Mouse (Mus musculus) heart, postnatal 14 days (tissue): ENCODE results near the gene Tceal8. TPM values are rescaled to one million over a fixed set of nuclear protein-coding genes. Genes with fewer than 3 reads are reported as not detected.
A peak's percentile ranks its signal among the peaks of the same experiment; 100 is the strongest.
"Not testable (repeated sequence)": the region's sequence is repeated elsewhere in the genome, so short reads cannot be mapped to it uniquely, and the experiment has no call there.

Experiments used
- DNase-seq, 2 experiments: peaks; one replicate each; pipeline ENCODE4 v3.0.0; 2021 to 2022
- intact Hi-C: fragments of 180-260 bp; cut with DNase I; formaldehyde crosslinking; loops from one replicate; pipeline ENCODE4 v1.15.1; 2025
- long read RNA-seq, 2 experiments: library from polyadenylated mRNA; stranded (forward); transcript quantifications; one replicate each; pipeline ENCODE4 v2.0.0; 2021
- total RNA-seq, 2 experiments: library from RNA; stranded (reverse); gene quantifications; 2 replicates each; pipeline ENCODE4 v1.2.3; 2021

Gene Tceal8
- 10 to 100 TPM; 27.2 to 34.4 TPM for total RNA-seq
- long read RNA-seq, experiment 1, transcript Tceal8-201 (3 exons, 1,250 nt): major isoform, 66 of 67 reads
- long read RNA-seq, experiment 1, partial matches to known transcripts: 1 of 67 reads
- long read RNA-seq, experiment 1, other reads (novel, unspliced or antisense): 0 of 67 reads
- long read RNA-seq, experiment 2, transcript Tceal8-201 (3 exons, 1,250 nt): major isoform, 49 of 49 reads
- long read RNA-seq, experiment 2, partial matches to known transcripts: 0 of 49 reads
- long read RNA-seq, experiment 2, other reads (novel, unspliced or antisense): 0 of 49 reads

DNA sequence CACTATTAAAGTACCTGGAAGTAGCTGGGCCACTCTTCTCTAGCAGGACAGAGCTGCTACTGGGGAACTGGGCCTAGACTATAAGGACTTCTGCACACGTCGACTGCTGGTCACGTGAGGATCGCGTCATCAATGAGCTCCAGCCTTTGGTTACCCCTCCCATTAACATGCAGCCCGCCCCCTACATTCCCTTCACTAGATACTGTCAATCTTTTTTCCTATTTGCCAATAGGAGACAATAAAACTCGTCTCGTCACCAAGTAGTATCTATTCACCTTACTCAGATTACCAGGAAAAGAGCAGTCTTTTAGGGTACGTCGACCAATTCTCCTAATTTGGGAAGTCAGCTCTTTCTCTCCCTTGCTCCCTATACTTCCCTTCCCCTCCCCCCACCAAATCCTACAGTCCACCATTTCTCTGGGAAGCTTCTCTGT, at the start of gene Tceal8:
Gene Tceal8, minus strand, starts transcription at position 225 of the 434 bp plus-strand sequence.
- DNase-seq: peak; percentile 72 to 78
- intact Hi-C loops: no loop called here

DNA sequence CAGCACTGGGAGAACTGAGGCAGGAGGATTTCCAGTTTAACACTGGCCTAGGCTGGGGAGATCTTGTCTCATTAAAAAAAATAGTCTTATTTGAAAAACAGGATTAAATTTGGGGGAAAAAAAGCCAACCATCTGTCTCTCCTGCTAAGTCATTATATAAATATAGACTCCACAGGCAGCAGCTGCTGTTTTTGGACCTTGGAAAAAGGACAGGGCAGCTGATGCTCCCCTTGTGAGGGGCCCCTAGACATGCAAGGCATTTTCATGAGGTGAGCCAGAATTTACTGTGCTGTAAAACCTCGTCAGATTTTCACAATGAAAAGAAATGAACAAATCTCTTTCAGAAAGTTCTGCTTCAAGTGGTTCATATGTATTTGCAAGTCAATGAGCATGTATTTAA, 44.2 kb upstream of the Tceal8 start:
- no peak for DNase-seq
- intact Hi-C loops: no loop called here

- intact Hi-C loops, DNase-seq: not testable (repeated sequence)
Measured at GRCm38 (mm10) chrX:136214729-136215677, 42.9 kb upstream of the Tceal8 start, which contains the start of the genes Tceal7 and Bex1. Gene Tceal7, plus strand, starts transcription at chrX:136214779. Gene Bex1, minus strand, starts transcription at chrX:136215513.

- intact Hi-C loops: no loop called here
- DNase-seq: no peak
Measured at GRCm38 (mm10) chrX:136213396-136213795, 41.3 kb upstream of the Tceal8 start.

- no peak for DNase-seq
- intact Hi-C loops: no loop called here
Measured at GRCm38 (mm10) chrX:136204406-136204805, 32.3 kb upstream of the Tceal8 start.

DNA sequence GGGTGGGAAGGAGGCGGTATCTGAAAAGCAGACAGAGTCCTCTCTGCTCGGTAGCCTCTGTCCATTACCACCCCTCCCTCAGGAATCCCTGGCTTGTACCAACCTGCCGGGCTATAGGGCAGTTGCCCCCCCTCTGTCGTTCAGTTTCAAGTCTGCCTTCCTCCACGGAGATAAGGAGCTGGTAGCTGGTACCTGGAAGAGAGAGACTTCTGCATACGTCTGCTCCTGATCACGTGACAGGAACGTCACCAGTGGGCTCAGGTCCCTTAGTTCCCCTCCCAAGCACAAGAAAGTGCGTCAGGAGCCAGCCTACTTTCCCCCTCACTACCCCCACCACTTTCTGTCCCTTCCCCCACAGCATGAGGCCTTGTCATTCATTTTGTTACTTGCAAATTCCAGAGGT, 31.5 kb upstream of the Tceal8 start, which contains the start of gene Tceal5:
Gene Tceal5, minus strand, starts transcription at position 213 of the 403 bp plus-strand sequence.
- peak in 1 of 2 experiments; percentile 15 for DNase-seq
- intact Hi-C loops: no loop called here

GRCm38 (mm10) chrX:136203257-136203656, 31.1 kb upstream of the Tceal8 start:
- intact Hi-C loops: no loop called here
- no peak for DNase-seq

GRCm38 (mm10) chrX:136196873-136197272, 24.7 kb upstream of the Tceal8 start:
- intact Hi-C loops: loop anchor here (5.0 kb wide), 1 partner anchor 105 kb away; no protein-coding TSS in a partner anchor
- DNase-seq: peak in 1 of 2 experiments; percentile 36

DNA sequence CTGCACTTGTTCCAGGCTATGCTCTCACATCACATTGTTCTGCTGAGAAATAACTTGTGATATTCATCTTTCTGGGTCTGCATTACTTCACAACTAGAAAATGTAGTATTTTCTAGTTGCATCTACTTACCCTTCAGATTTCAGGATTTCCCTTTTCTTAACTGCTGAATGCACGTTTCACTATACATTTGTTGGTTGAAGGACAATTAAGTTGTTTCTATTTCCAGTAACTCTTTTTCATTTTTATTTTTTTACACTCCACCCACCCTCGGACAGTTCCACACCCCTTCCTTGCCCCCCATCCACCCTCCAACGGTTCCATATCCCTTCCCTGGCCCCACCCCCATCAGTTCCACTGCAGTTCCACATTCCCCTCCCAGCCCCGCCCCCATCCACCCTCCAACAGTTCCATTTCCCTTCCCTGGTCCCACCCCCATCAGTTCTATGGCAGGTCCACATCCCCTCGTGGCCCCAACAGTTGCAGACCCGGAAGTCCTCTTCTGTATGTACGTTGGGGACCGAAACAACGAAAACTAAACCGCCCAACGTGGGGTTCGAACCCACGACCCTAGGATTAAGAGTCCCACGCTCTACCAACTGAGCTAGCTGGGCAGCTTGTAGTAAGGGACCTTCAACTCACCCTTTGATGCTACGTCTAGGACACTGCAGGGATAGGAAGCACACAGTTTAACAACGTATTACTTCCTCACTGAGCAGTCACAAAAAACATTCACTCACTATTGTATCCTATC, 23.2 kb upstream of the Tceal8 start:
- DNase-seq: no peak
- intact Hi-C loops: loop anchor here (5.0 kb wide), 1 partner anchor 107 kb away; no protein-coding TSS in a partner anchor

- no peak for DNase-seq
- intact Hi-C loops: no loop called here
Measured at GRCm38 (mm10) chrX:136183107-136183506, 11.0 kb upstream of the Tceal8 start.

DNA sequence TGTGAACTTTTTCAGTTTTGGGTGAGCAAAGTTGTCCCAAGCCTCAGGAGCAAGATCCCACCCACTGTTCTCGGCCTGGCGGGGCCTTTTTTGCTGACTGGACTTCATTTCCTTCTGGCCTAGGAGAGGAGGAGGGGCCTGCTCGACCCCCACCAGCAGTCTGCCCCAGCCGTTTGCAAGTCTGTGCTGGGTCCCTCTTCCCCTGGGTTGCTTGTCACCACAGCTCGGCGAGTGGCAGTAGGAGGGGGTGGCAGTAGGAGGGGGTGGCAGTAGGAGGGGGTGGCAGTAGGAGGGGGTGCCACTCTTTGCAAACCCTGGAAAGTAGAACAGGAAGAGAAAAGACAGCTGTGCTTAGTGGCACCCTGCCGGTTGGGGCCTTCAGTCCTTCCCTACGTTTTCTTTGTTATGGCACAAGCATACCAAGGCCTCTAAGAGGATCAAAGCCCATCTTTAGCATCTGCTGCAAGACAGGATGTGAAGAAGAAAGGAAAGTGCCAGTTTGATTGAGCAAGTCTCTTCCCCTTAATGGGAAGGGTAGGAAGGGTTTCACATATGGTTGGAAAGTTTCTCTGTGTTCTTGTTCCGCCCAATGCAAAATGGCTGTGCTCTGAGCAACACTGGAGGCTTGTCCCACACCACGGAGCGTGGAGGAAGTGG, 8.9 kb upstream of the Tceal8 start:
- intact Hi-C loops: no loop called here
- DNase-seq: no peak

- intact Hi-C loops: no loop called here
- no peak for DNase-seq
Measured at GRCm38 (mm10) chrX:136172786-136173185, 644 bp upstream of the Tceal8 start.

DNA sequence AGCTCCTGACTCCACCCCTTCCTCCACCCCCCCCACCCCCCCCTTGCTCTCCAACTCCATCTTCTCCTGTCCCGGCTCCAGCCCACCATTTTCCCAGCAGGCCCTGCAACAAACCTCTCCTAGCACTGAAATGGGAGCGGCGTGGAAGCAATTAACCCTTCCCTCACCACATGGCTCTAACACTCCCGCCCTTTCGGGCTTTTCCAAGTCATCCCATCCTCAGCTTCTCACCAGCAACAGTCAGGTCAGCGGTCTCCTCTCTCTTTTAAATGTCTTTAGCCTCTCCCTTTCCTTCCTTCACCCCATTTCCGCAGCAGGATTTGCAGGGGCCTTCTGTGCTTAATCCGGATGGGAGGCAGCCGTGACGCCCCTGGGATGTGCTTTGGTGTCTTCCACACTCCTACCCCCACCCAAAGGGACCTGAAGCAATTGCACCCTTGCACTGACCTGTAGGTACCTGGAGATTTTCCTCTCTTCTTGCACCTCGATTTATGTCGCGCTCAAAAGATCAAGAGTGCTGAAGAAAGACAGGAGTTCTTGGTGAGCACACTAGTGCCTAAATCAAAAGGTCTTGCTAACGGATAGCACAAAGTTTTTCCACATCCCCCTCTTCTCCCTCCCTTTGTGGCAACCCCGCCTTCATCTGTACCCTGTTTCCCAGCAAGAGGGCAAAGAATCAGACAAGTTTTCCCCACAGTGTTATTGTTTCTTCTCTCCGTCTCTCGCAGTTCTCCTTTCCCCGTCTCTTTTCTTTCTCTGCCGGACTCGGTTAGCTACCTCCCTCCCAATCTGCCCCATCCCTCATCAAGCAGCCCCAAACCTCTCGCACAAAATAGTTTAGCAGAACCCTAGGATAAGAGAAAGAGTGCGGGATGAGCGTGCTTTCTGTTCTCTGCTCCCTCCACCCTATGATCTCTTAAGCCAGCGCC, 689 bp downstream of the Tceal8 start:
- intact Hi-C loops: no loop called here
- DNase-seq: peak; percentile 49 to 60

GRCm38 (mm10) chrX:136170625-136171024, 1.5 kb downstream of the Tceal8 start:
- intact Hi-C loops: no loop called here
- no peak for DNase-seq

DNA sequence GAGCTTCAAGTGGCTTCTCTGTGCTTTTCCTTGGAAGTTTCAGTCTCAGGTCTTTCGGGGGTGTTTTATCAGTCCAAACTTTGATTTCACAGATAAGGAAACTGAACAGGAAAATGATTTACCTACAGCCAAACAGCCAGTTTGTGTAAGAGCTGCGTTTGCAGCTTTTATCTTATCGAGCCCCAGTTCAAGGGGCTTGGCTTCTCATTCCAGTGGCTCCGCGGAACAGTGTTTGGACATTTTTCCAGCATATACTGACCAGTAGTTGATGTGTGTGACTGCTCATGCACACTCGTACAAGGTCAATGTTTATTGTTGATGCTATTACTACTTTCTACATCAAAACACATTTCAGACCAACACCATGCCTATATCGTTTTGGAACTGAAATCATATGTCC, 27.9 kb downstream of the Tceal8 start:
- intact Hi-C loops: no loop called here
- DNase-seq: no peak

DNA sequence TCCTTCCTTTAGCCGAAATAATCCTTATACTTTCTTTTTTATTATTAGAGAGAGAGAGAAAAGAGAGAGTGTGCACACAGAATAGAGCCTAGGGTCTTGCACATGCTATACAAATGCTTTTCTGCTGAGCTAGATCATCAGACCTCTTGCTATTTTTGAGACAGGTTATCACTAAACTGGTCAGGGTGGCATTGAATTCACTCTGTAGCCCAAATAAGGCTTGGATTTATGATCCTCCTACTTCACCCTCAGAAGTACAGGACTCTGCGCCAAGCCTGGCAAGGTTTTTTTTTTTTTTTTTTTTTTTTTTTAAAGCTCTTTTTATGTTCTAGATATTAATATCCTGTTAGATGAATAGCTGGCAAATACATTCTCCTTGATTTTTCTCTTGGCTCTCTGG, 28.4 kb downstream of the Tceal8 start:
- intact Hi-C loops: no loop called here
- no peak for DNase-seq

GRCm38 (mm10) chrX:136141385-136141784, 30.8 kb downstream of the Tceal8 start:
- no peak for DNase-seq
- intact Hi-C loops: no loop called here

- intact Hi-C loops, DNase-seq: not testable (repeated sequence)
Measured at GRCm38 (mm10) chrX:136139640-136140004, 32.5 kb downstream of the Tceal8 start.
